Mouse (Mus musculus) spleen, adult 12 weeks (tissue): ENCODE measurements around the gene Ass1.

Experiments
- DNase-seq: peaks from one replicate; pipeline ENCODE4 v3.0.0; 2022; ENCODE audit warnings: low spot score

Gene Ass1

DNA sequence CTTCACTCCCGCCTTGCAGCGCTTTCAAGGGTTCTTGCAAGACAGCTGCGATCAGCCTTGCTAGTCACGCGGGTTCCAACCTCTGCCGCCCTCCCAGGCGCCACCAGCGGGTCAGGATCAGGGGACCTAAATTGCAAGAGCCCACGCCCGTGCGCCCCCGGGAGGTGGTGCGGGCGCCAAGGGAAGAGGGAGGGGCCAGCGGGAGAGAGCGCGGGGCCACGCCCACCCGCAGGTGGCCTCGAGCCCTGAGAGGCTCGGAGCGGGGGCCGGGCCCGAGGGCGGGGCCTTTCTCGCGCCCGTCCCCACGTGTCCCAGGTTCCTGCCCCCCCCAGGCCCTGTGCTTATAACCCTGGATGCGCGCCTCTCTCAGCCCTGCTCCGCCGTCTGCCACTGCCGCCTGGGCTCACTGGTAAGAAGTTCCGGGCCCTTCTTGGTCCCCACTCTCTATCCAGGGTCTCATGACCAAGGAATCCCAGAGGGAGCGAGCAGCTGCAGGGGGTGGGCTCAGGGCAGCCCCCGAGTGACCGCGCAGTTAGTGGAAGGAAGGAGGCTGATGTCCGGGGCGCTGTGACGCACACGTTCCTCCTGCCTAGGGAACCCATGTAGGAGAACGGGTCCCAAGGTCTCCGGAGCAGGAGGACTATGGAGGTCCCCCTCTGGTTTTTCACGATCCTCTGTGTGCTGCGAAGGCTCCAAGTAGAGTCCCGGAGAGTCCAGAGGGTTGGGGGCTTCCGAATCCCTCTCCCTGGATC, at the start of gene Ass1:
TSS of gene Ass1 (plus strand) at position 277 of the 752 bp plus-strand sequence.
- peak; percentile 57 for DNase-seq

DNA sequence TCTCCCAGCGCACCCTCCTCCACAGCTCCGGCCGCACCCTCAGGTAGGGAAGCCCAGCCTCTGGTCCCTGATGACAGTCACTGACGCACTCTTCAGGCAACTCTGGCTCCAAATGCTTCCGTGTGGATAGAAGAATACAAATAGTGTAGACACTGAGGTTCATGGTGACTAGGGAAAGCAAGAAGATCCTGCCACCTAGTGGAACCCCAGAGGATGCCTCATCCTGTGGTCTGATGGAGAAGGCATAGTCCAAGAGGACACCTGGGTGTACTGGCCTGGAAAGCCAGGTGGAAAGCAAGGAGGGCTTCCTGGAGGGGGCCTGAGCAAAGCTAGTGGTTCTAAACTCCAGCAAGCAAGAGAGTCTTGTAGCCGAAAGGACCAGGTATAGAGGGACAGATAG, 49.1 kb upstream of the Ass1 start:
- DNase-seq = no peak

DNA sequence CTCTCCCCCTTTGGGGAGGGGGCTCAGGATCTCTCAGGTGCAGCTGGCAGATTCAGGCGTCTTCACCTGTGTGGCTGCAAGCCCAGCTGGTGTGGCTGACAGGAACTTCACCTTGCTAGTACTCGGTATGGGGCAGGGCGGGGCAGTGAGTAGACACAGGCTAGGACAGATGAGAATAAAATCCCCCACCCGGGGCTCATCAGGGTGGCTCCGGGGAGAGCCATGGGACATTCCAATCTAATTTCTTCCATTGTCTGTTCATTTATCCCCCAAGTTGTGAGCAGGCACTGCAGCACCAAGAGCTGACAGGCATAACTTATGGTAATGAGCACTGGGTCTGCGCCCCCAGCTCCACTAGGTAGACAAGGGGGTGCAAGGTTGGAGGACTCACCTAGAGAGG, 47.4 kb upstream of the Ass1 start:
- DNase-seq = no peak

DNA sequence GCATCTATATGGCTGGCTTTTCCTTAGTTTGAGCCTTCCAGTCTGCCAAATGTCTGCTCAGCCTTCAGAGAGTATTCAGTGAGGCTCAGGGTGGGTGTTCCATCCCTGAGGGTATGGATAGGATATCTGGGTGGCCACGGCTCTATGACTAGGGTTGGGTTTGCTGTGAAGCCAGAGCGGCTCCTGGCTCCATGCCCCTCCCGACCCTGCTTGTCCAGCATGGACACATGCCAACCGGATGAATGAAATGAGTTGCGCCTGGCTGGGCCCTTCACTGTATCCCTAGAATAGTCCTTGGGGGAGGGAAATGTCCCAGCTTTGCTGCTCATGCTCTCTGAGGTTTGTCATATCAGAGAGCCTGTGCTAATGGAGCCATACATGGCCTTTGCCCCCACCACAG, 38.5 kb upstream of the Ass1 start:
- no peak for DNase-seq

DNA sequence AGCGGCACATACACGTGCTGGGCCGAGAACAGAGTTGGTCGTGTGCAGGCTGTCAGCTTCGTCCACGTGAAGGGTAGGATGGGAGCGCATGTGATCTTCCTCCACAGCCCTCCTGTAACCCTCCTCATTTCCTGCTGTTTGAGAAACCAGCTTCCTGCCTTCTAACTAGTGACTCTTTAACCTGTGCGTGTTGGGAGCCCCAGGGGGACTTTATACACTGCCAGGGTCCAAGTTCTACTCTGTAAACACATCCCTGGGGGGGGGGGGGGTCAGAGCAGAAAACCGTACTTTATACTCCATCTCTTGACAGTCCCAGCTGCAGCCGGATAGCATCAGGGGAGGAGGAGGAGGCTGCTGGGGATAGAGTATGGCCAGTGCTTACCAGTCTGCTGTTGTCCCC, 35.3 kb upstream of the Ass1 start:
- DNase-seq = no peak

DNA sequence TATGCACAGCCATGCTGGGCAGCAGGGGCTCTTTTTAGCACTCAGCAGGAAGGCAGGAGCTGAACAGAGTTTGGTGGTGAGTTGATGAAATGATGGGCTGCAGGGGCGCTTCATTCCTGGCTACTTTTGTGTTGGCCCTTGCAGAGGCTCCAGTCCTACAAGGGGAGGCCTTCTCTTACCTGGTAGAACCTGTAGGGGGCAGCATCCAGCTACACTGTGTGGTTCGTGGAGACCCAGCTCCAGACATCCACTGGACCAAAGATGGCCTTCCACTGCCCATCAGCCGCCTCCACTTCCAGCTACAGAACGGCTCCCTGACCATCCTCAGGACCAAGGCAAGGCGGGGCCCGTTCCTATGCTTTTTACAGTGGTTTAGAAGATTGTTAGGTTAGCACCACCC, 34.4 kb upstream of the Ass1 start:
- peak; percentile 9 for DNase-seq

DNA sequence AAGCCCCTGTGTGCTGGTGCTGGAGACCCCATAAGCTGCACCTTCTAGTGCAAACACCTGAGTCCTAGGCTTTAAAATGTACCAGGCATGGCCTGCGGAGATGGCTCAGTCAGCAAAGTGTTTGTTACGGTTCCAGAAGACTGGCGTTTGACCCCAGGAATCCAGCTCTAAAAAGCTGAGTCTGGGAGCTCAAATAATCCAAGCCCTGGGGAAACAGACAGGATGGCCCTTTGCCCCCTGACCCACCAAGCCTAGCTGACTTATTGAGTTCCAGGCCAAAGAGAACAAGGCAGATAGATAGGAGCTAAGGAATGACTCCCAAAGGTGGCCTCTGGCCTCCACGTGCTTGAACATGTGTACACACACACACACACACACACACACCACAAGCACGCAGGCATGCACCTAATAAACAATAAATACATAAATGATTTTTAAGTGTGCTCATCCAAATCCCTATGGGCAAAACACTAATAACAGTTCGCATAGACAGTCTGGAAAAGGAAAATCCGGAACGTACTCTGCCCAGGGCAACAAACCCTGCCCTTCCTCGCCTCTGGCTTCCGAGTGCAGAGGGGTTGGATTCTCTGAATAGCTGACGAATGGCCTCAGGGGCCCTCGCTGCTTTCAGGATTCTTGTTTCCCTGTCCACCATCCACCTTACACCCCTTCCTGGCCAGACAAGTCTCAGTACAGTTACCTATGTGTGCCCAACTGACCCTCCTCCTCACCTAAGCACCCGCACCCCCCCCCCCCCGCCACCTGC, 32.3 kb upstream of the Ass1 start:
- no peak for DNase-seq

DNA sequence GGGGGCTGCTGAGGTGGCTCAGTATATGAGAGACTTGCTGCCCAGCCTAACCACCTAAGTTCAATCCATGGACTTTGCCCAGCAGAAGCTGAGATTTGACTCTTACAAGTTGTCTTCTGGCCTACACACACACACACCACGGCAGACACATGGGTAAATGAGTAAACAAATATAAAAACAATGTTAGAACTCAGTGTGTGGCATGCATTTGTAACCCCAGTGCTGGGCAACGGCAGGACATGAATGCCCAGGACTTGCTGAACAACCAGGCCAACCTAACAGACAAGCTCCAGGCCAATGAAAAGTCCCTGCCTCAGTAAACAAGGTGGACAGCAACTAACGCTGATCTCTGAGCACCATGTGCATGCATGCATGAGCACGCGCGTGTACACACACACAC, 30.4 kb upstream of the Ass1 start:
- no peak for DNase-seq

DNA sequence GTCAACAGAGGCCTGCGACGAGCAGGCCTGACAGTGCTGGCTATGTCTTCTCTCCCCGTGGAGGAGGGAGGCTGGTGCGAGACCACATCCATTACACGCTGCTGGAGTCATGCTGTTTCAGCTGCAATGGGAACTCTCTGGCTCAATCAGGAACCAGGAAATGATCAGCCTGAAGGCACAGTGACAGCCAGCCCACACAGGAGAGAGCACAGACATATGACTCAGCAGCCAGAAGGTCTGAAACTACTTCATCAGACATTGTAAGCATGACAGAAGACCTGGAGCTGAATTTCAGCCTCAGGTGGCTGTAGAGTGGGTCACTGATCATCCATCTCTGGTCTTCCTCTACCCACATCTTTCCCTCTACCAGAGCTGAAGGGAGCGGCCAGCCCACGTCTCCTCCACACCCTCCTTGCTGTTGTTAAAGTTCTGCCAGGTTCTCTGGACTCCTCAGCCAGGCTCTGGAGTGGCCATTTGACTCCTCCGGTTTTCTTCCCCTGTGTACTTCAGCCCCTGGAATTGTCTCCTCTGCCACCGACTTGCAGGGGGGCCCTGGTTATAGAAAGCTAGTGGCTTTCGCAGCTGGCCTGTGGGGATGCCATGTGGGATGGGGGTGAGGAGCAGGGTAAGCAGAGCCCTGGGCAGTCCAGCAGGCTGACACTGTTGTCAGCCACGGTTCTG, 27.4 kb upstream of the Ass1 start:
- no peak for DNase-seq

DNA sequence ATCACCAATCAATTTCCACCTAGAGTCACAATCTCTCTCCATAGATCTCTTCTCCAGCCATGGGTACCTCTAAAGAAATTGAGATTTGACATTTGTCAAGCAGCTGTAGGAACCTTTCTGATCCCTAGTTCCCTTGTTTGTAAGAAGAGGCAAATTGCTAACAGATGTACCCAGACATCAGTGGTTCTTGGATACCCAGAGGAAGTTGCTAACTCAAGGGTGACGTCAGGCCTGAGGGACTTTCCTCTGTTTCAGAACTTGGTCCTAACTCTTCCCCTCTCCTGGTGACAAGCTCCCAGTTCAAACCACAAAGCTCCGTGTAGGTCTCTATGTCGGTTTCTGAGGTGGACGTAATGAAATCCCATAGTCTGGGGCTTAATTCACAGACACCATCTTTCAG, 24.0 kb upstream of the Ass1 start:
- DNase-seq = no peak

DNA sequence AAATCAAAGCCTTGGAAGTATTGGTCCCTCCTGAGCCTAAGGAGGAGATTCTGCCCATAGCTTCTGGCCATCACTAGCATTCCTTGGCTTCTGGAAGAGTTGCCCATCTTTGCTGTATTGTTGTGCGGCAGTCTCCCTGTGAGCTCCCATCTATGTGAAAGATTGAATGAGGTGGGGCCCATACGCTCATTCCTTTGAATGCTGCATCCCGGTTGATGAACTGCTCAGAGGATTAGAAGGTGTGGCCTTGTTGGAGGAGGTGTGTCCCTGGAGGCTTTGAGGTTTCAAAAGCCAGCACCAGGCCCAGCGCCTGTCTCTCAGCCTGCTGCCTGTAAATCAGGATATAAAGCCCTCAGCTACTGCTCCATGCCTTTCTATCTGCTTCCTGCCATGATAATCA, 23.6 kb upstream of the Ass1 start:
- no peak for DNase-seq

DNA sequence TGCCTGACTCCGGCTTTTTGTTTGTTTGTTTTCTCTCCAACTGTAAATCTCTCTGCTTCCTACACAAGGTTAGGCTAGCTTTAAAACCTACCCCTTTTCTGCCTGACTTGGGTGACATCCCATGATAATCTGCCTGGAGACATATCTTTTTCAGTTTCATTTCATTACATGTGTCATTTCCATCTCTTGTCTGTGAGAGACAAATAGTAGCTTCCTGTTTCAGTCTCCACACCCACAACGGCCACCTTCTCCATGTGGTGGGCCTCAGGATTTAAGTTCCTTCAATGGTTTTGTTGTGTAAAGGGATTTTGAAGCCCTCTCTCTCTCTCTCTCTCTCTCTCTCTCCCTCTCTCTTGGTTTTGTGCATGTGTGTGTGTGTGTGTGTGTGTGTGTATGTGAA, 22.5 kb upstream of the Ass1 start:
- no peak for DNase-seq

DNA sequence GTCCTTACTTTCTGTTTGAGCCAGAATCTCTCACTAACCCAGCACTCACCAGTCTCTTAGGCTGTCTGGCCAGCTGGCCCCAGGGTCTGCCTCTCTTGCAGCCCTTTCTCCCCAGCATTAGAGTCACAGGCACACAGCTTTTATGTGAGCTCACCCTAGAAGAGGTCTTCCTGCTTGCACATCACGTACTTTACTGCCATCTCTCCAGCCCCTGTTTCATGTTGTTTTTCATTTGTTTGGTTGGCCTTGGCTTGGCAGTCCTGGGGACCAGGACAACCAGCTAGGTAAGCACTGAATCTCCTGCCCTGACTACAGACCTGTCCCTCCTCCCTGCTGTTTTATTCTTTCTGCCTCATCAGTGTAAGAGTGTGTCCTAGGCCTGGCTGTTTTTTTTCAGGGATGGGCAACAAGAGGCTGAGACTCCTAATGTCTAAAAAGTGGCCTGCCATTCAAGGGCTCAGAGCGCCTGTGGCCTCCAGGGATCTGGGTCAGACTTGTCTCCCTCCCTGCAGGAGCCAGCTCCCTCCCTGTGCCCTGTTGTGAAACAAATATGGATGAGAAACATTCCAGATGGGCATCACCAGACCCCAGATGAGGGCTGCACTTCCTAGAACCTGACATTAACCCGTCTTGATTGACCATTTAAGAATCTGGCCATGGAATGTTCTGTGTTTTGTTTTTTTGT, 21.1 kb upstream of the Ass1 start:
- DNase-seq = no peak

DNA sequence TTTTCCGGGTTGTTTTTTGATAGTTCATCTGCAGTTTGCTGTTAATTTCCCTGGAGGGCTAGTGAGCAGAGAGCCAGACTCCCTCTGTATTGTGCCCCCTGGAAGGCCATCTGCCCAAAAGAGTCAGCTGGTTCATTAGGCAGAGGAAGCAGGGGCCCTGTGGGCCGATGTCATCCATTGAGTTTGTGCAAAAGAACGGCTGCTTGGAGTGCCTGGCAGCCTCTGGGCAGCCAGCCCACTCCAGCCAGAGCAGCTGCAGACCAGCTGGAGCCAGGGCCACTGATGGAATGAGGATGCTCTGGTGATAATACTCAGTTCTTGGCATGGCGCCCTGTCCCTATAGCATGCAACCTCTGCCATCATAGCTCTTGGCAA, 20.6 kb upstream of the Ass1 start:
- no peak for DNase-seq

DNA sequence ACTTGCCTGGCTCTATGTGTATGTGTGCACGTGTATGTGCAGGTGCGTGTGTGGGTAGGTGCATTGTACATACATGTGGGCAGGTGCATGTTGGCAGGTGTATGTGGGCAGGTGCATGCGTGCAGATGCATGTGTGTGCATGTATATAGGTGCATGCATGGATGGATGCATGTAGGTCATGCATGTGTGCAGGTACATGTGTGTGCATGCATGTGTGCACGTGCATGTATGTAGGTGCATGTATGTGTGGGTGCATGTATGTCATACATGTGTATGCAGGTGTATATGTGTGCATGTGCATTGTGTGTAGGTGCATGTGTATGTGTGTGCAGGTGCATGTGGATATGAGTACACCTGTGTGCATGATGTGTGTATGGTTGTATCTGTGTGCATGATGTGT, 20.1 kb upstream of the Ass1 start:
- no peak for DNase-seq

DNA sequence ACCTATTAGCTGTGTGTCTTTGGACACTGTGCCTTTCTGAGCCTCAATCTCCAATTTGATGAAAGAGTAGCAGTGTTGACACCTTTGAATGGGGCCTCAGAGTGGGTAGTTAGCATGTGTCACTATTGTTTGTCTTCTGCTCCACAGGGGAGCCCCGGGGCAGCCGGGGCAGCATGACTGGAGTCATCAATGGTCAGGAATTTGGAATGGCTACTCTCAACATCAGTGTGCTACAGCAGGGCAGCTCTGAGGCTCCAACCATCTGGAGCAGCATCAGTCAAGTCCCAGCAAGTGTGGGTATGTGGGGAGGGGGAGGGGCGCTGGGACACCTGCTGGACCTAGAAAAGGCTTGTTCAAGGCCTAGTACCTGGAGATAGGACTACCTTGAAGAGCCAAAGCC, 19.3 kb upstream of the Ass1 start:
- DNase-seq = no peak

DNA sequence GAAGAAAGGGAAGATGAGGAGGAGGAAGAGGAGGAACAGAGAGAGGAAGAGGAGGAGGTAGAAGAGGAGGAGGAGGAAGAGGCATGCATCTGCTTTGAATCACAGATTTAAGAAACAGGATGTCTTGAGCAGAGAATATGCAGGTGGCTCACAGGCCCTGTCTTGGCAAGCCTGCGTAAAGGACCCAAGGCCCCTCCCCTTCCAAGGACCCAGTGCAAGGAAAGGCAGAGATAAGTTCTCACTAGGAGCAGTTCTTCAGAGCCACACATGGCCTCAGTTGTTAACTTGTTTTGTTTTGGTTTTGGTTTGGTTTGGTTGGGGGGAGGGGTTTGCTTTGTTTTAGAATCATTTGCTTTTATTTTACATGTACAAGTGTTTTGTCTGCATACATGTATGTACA, 18.5 kb upstream of the Ass1 start:
- no peak for DNase-seq

DNA sequence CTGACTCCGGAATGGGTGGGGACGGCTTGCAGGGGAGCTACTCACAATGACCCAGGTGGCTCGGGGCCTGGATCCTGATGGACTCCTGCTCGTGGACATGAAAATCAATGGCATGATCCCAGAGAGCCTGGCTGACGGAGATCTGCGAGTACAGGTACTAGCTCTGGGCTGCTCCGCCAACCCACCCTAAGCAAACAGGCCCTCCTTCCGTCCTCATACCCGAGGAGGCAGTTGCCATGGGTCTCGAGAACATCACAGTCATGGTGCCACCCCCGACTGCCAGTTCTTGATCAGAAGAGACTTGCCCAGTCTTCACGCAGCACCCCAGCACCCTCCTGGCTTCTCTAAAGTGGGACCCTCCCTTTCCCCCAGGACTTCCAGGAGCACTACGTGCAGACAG, 17.0 kb upstream of the Ass1 start:
- no peak for DNase-seq

DNA sequence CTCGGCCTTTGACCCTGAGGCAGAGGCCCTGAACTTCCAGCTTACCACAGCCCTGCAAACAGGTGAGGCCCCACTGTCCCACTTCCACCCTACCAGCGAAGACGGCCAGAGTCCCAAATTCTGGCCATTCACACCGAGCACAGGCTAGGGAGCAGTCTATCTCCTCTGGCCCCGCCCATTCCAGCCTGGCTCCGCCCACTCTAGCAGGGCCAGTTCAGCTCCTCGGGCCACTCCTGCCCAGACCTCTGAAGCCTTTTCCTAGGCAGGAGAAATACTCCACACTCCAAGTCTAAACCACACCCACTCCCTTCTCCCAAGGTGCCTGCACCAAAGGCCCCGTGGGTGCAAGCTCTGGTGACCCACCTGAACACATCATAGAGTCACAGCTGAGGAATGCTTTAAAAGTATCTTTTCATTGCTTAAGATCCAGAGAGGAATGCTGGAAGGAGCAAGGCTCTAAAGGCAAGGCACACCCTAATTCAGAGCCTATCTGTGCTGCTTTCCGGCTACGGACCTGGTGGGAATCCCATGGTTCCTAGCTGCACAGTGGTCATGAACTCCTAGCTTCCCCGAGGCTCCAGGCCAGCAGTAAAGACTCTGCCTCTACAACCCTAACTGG, 16.3 kb upstream of the Ass1 start:
- DNase-seq = no peak

DNA sequence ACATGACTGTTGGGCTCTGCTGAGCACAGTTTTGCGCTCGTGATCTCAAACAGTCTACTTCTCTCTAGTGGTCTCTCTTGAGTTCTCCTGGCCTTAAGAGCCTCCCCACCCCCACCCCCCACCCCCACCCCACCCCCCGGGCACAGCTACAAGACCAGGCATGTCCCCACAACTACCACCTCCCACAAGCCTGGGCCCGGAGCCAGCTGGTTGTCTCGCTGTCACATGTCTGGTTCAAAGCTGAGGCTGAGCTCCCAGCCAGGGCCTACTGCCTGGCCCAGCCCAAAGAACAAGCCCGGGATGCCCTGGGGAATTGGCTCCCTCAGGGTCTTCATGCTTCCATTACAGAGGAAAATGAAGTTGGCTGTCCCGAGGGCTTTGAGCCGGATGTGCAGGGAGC, 15.7 kb upstream of the Ass1 start:
- DNase-seq = no peak

DNA sequence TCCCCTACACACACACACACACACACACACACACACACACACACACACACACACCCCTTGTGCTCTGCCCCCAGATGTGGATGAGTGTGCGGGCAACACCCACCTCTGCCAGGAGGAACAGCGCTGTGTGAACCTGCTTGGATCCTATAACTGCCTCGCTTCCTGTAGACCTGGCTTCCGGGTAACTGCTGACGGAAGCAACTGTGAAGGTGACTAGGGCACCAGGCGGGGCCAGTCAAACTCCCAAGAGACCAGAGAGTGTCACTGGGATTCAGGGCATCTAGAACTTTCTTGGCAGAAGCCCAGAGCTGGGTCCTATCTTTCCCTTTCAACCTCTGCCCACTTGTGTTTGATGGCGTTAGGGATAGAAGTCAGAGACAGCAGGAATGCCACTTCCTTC, 14.6 kb upstream of the Ass1 start:
- DNase-seq = no peak

DNA sequence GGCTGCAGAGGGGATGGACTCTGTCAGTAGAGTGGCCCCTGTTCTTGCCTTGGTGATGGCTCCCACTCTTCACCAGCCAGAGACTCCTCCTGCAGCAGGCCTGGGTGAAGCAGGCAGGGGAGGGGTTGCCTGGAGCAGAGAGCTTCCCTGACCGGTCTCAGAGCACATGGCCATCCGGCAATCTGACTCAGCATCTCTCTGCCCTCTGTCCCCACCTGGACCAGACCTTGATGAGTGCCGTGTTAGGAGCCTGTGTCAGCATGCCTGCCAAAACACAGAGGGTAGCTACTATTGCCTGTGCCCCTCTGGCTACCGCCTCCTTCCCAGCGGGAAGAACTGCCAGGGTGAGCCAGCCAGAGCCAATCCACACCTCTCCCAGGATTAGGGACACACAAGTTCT, 11.5 kb upstream of the Ass1 start:
- no peak for DNase-seq
